Mouse (Mus musculus): ENCODE data around the gene Dnajb3. TPM values are rescaled to one million over a fixed set of nuclear protein-coding genes. Genes with fewer than 3 reads are reported as not detected.

The Dnajb3 gene
- total RNA-seq (2023): 1 to 10 TPM in 1 of 2 experiments, not detected in 1; 1.1 TPM

GRCm38 (mm10) chr1:88205294-88205922, at the start of gene Dnajb3:
Gene Dnajb3, minus strand, starts transcription at chr1:88205782.

GRCm38 (mm10) chr1:88226670-88227379, 21.2 kb upstream of the Dnajb3 start, which contains the start of gene Mroh2a:
Gene Mroh2a, plus strand, starts transcription at chr1:88226986.

GRCm38 (mm10) chr1:88211812-88212211, 6.2 kb upstream of the Dnajb3 start, which contains the start of gene Ugt1a1:
Gene Ugt1a1, plus strand, starts transcription at chr1:88211959.

GRCm38 (mm10) chr1:88200456-88200855, 5.1 kb downstream of the Dnajb3 start, which contains the start of gene Ugt1a2:
Gene Ugt1a2, plus strand, starts transcription at chr1:88200601.

GRCm38 (mm10) chr1:88165711-88166110, 39.9 kb downstream of the Dnajb3 start, which contains the start of gene Ugt1a5:
Gene Ugt1a5, plus strand, starts transcription at chr1:88166012.

Other genes with a start within 250 kb of the Dnajb3 start
- gene Usp40, start 197.2 kb downstream of the Dnajb3 start, total RNA-seq (2023): 10 to 100 TPM; 21.5 to 21.7 TPM
- gene Ugt1a10, start 150.4 kb downstream of the Dnajb3 start, total RNA-seq (2023): not detected
- not detected for gene Ugt1a9, start 135.0 kb downstream of the Dnajb3 start, total RNA-seq (2023)
- not detected for gene Ugt1a8, start 118.0 kb downstream of the Dnajb3 start, total RNA-seq (2023)
- under 1 TPM; 0.33 to 0.52 TPM for gene Ugt1a7c, start 110.7 kb downstream of the Dnajb3 start, total RNA-seq (2023)
- not detected for gene Ugt1a6b, start 102.5 kb downstream of the Dnajb3 start, total RNA-seq (2023)
- gene Ugt1a6a, start 71.0 kb downstream of the Dnajb3 start, total RNA-seq (2023): not detected
- gene Ugt1a5, start 39.8 kb downstream of the Dnajb3 start, total RNA-seq (2023): not detected
- gene Ugt1a2, start 5.2 kb downstream of the Dnajb3 start, total RNA-seq (2023): not detected
- not detected for gene Ugt1a1, start 6.2 kb upstream of the Dnajb3 start, total RNA-seq (2023)
- gene Mroh2a, start 21.2 kb upstream of the Dnajb3 start, total RNA-seq (2023): under 1 TPM in 1 of 2 experiments, not detected in 1; 0.12 TPM
- gene Hjurp, start 71.9 kb upstream of the Dnajb3 start, total RNA-seq (2023): 100 to 1,000 TPM; 175 to 196 TPM
- not detected for gene Trpm8, start 71.9 kb upstream of the Dnajb3 start, total RNA-seq (2023)
- gene Spp2, start 201.2 kb upstream of the Dnajb3 start, total RNA-seq (2023): not detected

All from T-cell, adult 66 days (primary cell).